Mouse (Mus musculus) embryonic facial prominence, embryonic 14.5 days (tissue): ENCODE data around the gene Olfr1475. TPM values are rescaled to one million over a fixed set of nuclear protein-coding genes. Genes with fewer than 3 reads are reported as not detected.
"Not testable (repeated sequence)": the region's sequence is repeated elsewhere in the genome, so short reads cannot be mapped to it uniquely, and the experiment has no call there.

Experiments
- ATAC-seq: fragments of 200-750 bp; cut with Nextera tagmentation; 2 replicates; pipeline ENCODE4 v1.8.0; 2017; ENCODE audit warnings: low read depth, moderate number of reproducible peaks, moderate TSS enrichment
- DNase-seq: peaks from one replicate; pipeline ENCODE4 v3.0.0-alpha.2; 2015; ENCODE audit warnings: low spot score
- H3K27ac ChIP-seq: fragments of 300-500 bp; sonication (generic); replicated peaks from 2 replicates; pipeline ENCODE4 v1.5.1; 2014; ENCODE audit warnings: low read depth, mild to moderate bottlenecking, low read length, moderate library complexity
- H3K27me3 ChIP-seq: fragments of 300-500 bp; sonication (generic); replicated peaks from 2 replicates; pipeline ENCODE4 v1.6.1; 2014; ENCODE audit warnings: low read length; ENCODE audit not compliant: control insufficient read depth, insufficient read depth
- H3K36me3 ChIP-seq: fragments of 300-500 bp; sonication (generic); 2 replicates; pipeline ENCODE4 v1.6.1; 2014; ENCODE audit warnings: low read length, mixed read lengths; ENCODE audit not compliant: control insufficient read depth, insufficient read depth
- H3K4me1 ChIP-seq: fragments of 300-500 bp; sonication (generic); 2 replicates; pipeline ENCODE4 v1.6.1; 2014; ENCODE audit warnings: antibody characterized with exemption, low read length; ENCODE audit not compliant: control insufficient read depth, insufficient read depth
- H3K4me2 ChIP-seq: fragments of 300-500 bp; sonication (generic); 2 replicates; pipeline ENCODE4 v1.6.1; 2014; ENCODE audit warnings: low read depth, mild to moderate bottlenecking, low read length, moderate library complexity, mixed read lengths
- H3K4me3 ChIP-seq: fragments of 300-500 bp; sonication (generic); 2 replicates; pipeline ENCODE4 v1.5.1; 2014; ENCODE audit warnings: low read depth, mild to moderate bottlenecking, low read length
- H3K9ac ChIP-seq: fragments of 300-500 bp; sonication (generic); 2 replicates; pipeline ENCODE4 v1.6.1; 2014; ENCODE audit warnings: low read depth, mild to moderate bottlenecking, low read length, moderate library complexity, mixed read lengths
- H3K9me3 ChIP-seq: fragments of 300-500 bp; sonication (generic); 2 replicates; pipeline ENCODE4 v1.6.1; 2016; ENCODE audit warnings: low read length; ENCODE audit not compliant: control insufficient read depth
- WGBS: fragments of 180-500 bp; shearing (Covaris S2); extraction: QIAGEN DNeasy Blood & Tissue Kit; methylation state at CpG from one replicate; pipeline ENCODE4 v1.1.7; 2014; 5-methylcytosine and 5-hydroxymethylcytosine counted together
- polyA plus RNA-seq: library from polyadenylated mRNA; unstranded; fragments of >200 nt; fragmentation: Nextera tagmentation; extraction: Ambion mirVana; gene quantifications from 2 replicates; pipeline ENCODE4 v1.2.1, GENCODE M21; 2014

Gene Olfr1475
- not detected in 2 replicates for polyA plus RNA-seq

DNA sequence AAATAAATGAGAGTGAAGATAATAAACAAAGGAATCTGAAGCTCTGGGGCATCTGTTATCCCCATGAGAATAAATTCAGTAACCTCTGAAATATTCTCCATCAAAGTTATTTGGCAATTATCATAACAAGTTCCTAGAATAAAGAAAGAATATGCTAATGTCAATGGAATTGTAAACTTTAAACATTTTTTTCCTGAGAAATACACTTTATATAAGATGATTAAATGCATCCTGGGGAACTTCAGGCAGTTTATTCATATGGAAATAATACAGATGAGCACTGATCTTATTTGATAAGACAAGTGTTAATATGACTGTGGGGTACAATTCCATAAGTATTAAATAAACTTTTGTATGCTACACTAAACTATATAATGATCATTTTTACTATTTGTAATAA is at the start of gene Olfr1475:
TSS of gene Olfr1475 (minus strand) at position 101 of the 400 bp plus-strand sequence.
- H3K27ac ChIP-seq = no peak within 1 kb of the TSS
- no peaks in the 10 kb centered on the region for H3K36me3 ChIP-seq
- no peaks in the 10 kb centered on the region for H3K4me1 ChIP-seq
- no peak within 1 kb of the TSS for H3K4me2 ChIP-seq
- ATAC-seq (no peak), DNase-seq (no peak)
- H3K9ac ChIP-seq = no peak within 1 kb of the TSS
- no peaks in the 10 kb centered on the region for H3K9me3 ChIP-seq
- H3K27me3 ChIP-seq = no peaks in the 10 kb centered on the region
- H3K4me3 ChIP-seq = no peak within 1 kb of the TSS

- Histone ChIP-seq H3K4me1 (no peaks in the 10 kb centered on the region), H3K27ac (no peak within 1 kb of the TSS), H3K4me3 (no peak within 1 kb of the TSS), H3K27me3 (no peaks in the 10 kb centered on the region), H3K9ac (no peak within 1 kb of the TSS), H3K36me3 (no peaks in the 10 kb centered on the region), H3K4me2 (no peak within 1 kb of the TSS), H3K9me3 (0 out of 2 replicates have a peak, but pooled peaks cover 13% of the 10 kb centered on the region)
- ATAC-seq = no peak
- DNase-seq = no peak
- WGBS = 76% methylated on average over 2 of the region's 2 CpGs
Measured at GRCm38 (mm10) chr19:13527613-13528012, 47.6 kb upstream of the Olfr1475 start, which contains the start of gene Olfr1480. Olfr1480 (plus strand) TSS chr19:13527913.

- WGBS = 70% methylated on average over 3 of the region's 3 CpGs
- no peaks in the 10 kb centered on the region for H3K27me3 ChIP-seq
- H3K9ac ChIP-seq = no peak within 1 kb of the TSS
- no peak within 1 kb of the TSS for H3K4me3 ChIP-seq
- no peaks in the 10 kb centered on the region for H3K36me3 ChIP-seq
- H3K4me2 ChIP-seq = no peak within 1 kb of the TSS
- peaks cover 3% of the 10 kb centered on the region; the same call in 1 of the 2 replicates for H3K9me3 ChIP-seq
- DNase-seq (no peak), ATAC-seq (no peak)
- no peak within 1 kb of the TSS for H3K27ac ChIP-seq
- no peaks in the 10 kb centered on the region for H3K4me1 ChIP-seq
Measured at GRCm38 (mm10) chr19:13500246-13500645, 20.2 kb upstream of the Olfr1475 start, which contains the start of gene Olfr1477. Olfr1477 (plus strand) TSS chr19:13500546.

DNA sequence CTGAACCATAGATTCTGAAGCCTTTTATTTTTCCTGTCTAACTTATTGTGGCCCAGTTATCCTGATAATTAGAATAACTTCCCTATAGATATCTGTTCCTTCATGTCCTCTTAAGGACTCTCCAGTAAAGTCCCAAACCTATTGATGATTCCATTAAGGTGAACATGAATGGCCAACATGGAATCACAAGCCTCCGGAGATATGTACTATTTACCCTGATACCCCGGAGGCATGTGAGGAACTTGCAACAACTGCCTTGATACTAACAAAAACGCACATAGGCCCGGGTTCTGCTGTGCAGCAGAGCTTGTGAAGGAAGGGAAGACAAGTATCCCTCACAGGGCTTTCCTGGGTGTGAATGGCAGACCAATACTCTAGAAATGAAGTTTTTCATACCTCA is 10.7 kb downstream of the Olfr1475 start, which contains the start of gene Olfr1474:
TSS of gene Olfr1474 (plus strand) at position 301 of the 400 bp plus-strand sequence.
- H3K27ac ChIP-seq, H3K4me2 ChIP-seq, H3K4me3 ChIP-seq, H3K9me3 ChIP-seq, ATAC-seq, H3K9ac ChIP-seq, DNase-seq, H3K36me3 ChIP-seq, H3K27me3 ChIP-seq, H3K4me1 ChIP-seq: not testable (repeated sequence)
- 73% methylated on average over 4 of the region's 4 CpGs for WGBS

GRCm38 (mm10) chr19:13455986-13456385 is 24.0 kb downstream of the Olfr1475 start, which contains the start of gene Olfr1472:
Olfr1472 (minus strand) TSS chr19:13456086.
- no peak within 1 kb of the TSS for H3K4me2 ChIP-seq
- no peak within 1 kb of the TSS for H3K9ac ChIP-seq
- no peaks in the 10 kb centered on the region for H3K4me1 ChIP-seq
- H3K27me3 ChIP-seq = no peaks in the 10 kb centered on the region
- WGBS = 82% methylated on average over 1 of the region's 1 CpGs
- DNase-seq = no peak
- ATAC-seq = no peak
- no peaks in the 10 kb centered on the region for H3K9me3 ChIP-seq
- H3K36me3 ChIP-seq = no peaks in the 10 kb centered on the region
- no peak within 1 kb of the TSS for H3K27ac ChIP-seq
- no peak within 1 kb of the TSS for H3K4me3 ChIP-seq

GRCm38 (mm10) chr19:13443109-13443508 is 36.9 kb downstream of the Olfr1475 start, which contains the start of gene Olfr1471:
Olfr1471 (plus strand) TSS chr19:13443409.
- not testable (repeated sequence) for H3K9ac ChIP-seq, ATAC-seq, DNase-seq, H3K27ac ChIP-seq, H3K9me3 ChIP-seq, H3K27me3 ChIP-seq, H3K36me3 ChIP-seq, H3K4me3 ChIP-seq, H3K4me1 ChIP-seq, H3K4me2 ChIP-seq
- 68% methylated on average over 2 of the region's 2 CpGs for WGBS

Other genes starting within 250 kb of the Olfr1475 start
- gene Olfr1463, start 248.9 kb downstream of the Olfr1475 start, polyA plus RNA-seq = not detected in 2 replicates
- gene Olfr1465, start 164.7 kb downstream of the Olfr1475 start, polyA plus RNA-seq = not detected in 2 replicates
- not detected in 2 replicates for gene Olfr1466, start 141.3 kb downstream of the Olfr1475 start, polyA plus RNA-seq
- not detected in 2 replicates for gene Olfr1467, start 118.0 kb downstream of the Olfr1475 start, polyA plus RNA-seq
- not detected in 2 replicates for gene Olfr1469, start 72.3 kb downstream of the Olfr1475 start, polyA plus RNA-seq
- not detected in 2 replicates for gene Olfr1471, start 36.8 kb downstream of the Olfr1475 start, polyA plus RNA-seq
- gene Olfr1472, start 24.1 kb downstream of the Olfr1475 start, polyA plus RNA-seq = not detected in 2 replicates
- not detected in 2 replicates for gene Olfr1474, start 10.6 kb downstream of the Olfr1475 start, polyA plus RNA-seq
- not detected in 2 replicates for gene Olfr1477, start 20.4 kb upstream of the Olfr1475 start, polyA plus RNA-seq
- not detected in 2 replicates for gene Olfr1480, start 47.7 kb upstream of the Olfr1475 start, polyA plus RNA-seq
- gene Olfr1484, start 103.3 kb upstream of the Olfr1475 start, polyA plus RNA-seq = not detected in 2 replicates
- gene Olfr1487, start 137.2 kb upstream of the Olfr1475 start, polyA plus RNA-seq = not detected in 2 replicates
- not detected in 2 replicates for gene Olfr1489, start 151.4 kb upstream of the Olfr1475 start, polyA plus RNA-seq
- gene Olfr1490, start 170.9 kb upstream of the Olfr1475 start, polyA plus RNA-seq = not detected in 2 replicates
- gene Olfr1491, start 217.1 kb upstream of the Olfr1475 start, polyA plus RNA-seq = not detected in 2 replicates
- 0.10 TPM in 1 of 2 replicates, not detected in the other for gene Olfr1493-ps1, start 243.1 kb upstream of the Olfr1475 start, polyA plus RNA-seq